Mouse (Mus musculus): Measurements from ENCODE around the gene Cidec.
A peak's percentile ranks its signal among the peaks of the same experiment; 100 is the strongest.

Cidec gene

GRCm38 (mm10) chr6:113435664-113436205 is at the start of gene Cidec:
TSS of gene Cidec (minus strand) at chr6:113435760.
- DNase-seq (ENCODE audit: low spot score), result no peak

GRCm38 (mm10) chr6:113483729-113484128 is 48.2 kb upstream of the Cidec start:
- peak; percentile 26 for DNase-seq (ENCODE audit: low spot score)

- DNase-seq (ENCODE audit: low spot score), result peak; percentile 92
Measured at GRCm38 (mm10) chr6:113483100-113483615, 47.6 kb upstream of the Cidec start, which contains the start of gene Creld1. TSS of gene Creld1 (plus strand) at chr6:113483297.

GRCm38 (mm10) chr6:113482477-113483099 is 47.0 kb upstream of the Cidec start:
- DNase-seq (ENCODE audit: low spot score), result no peak

GRCm38 (mm10) chr6:113480555-113481373 is 45.2 kb upstream of the Cidec start:
- no peak for DNase-seq (ENCODE audit: low spot score)

- no peak for DNase-seq (ENCODE audit: low spot score)
Measured at GRCm38 (mm10) chr6:113478906-113479305, 43.3 kb upstream of the Cidec start.

GRCm38 (mm10) chr6:113477353-113477752 is 41.8 kb upstream of the Cidec start:
- no peak for DNase-seq (ENCODE audit: low spot score)

- DNase-seq (ENCODE audit: low spot score), result no peak
Measured at GRCm38 (mm10) chr6:113473715-113474114, 38.2 kb upstream of the Cidec start.

GRCm38 (mm10) chr6:113473246-113473645 is 37.7 kb upstream of the Cidec start:
- DNase-seq (ENCODE audit: low spot score), result no peak

GRCm38 (mm10) chr6:113472061-113472460 is 36.5 kb upstream of the Cidec start:
- DNase-seq (ENCODE audit: low spot score), result no peak

GRCm38 (mm10) chr6:113471297-113471936 is 35.9 kb upstream of the Cidec start, which contains the start of gene Il17rc:
TSS of gene Il17rc (plus strand) at chr6:113471427.
- DNase-seq (ENCODE audit: low spot score), result no peak

GRCm38 (mm10) chr6:113469432-113469831 is 33.9 kb upstream of the Cidec start:
- DNase-seq (ENCODE audit: low spot score), result peak; percentile 67

- DNase-seq (ENCODE audit: low spot score), result peak; percentile 60
Measured at GRCm38 (mm10) chr6:113469021-113469420, 33.5 kb upstream of the Cidec start.

- DNase-seq (ENCODE audit: low spot score), result no peak
Measured at GRCm38 (mm10) chr6:113468512-113468911, 33.0 kb upstream of the Cidec start.

- no peak for DNase-seq (ENCODE audit: low spot score)
Measured at GRCm38 (mm10) chr6:113465602-113466001, 30.0 kb upstream of the Cidec start.

GRCm38 (mm10) chr6:113464040-113464439 is 28.5 kb upstream of the Cidec start:
- no peak for DNase-seq (ENCODE audit: low spot score)

GRCm38 (mm10) chr6:113458635-113459034 is 23.1 kb upstream of the Cidec start:
- no peak for DNase-seq (ENCODE audit: low spot score)

GRCm38 (mm10) chr6:113457952-113458534 is 22.5 kb upstream of the Cidec start, which contains the start of gene Il17re:
TSS of gene Il17re (plus strand) at chr6:113458484.
- no peak for DNase-seq (ENCODE audit: low spot score)

GRCm38 (mm10) chr6:113455007-113455406 is 19.4 kb upstream of the Cidec start:
- DNase-seq (ENCODE audit: low spot score), result no peak

- no peak for DNase-seq (ENCODE audit: low spot score)
Measured at GRCm38 (mm10) chr6:113451839-113452238, 16.3 kb upstream of the Cidec start.

- no peak for DNase-seq (ENCODE audit: low spot score)
Measured at GRCm38 (mm10) chr6:113447639-113448038, 12.1 kb upstream of the Cidec start.
